Mouse (Mus musculus) inflammation-experienced regulatory T-cells, adult 6 months (primary cell): Measurements from ENCODE around the gene Cisd1. TPM values are rescaled to one million over a fixed set of nuclear protein-coding genes. Genes with fewer than 3 reads are reported as not detected.

Source experiments
- ATAC-seq: one replicate; pipeline ENCODE4 v1.8.0; 2017
- polyA plus RNA-seq, 3 experiments: library from polyadenylated mRNA; unstranded; fragments of 100-300 nt; shearing (Covaris generic); gene quantifications; one replicate each; pipeline ENCODE4 v1.2.1; 2017

Cisd1 gene
- polyA plus RNA-seq, 3 experiments from 2014 or later: 31.9 to 59.6 (median 36.2) TPM

- no peak for ATAC-seq
These were observed 4.0 kb upstream of the Cisd1 start for GRCm38 (mm10) chr10:71348637-71349280.

DNA sequence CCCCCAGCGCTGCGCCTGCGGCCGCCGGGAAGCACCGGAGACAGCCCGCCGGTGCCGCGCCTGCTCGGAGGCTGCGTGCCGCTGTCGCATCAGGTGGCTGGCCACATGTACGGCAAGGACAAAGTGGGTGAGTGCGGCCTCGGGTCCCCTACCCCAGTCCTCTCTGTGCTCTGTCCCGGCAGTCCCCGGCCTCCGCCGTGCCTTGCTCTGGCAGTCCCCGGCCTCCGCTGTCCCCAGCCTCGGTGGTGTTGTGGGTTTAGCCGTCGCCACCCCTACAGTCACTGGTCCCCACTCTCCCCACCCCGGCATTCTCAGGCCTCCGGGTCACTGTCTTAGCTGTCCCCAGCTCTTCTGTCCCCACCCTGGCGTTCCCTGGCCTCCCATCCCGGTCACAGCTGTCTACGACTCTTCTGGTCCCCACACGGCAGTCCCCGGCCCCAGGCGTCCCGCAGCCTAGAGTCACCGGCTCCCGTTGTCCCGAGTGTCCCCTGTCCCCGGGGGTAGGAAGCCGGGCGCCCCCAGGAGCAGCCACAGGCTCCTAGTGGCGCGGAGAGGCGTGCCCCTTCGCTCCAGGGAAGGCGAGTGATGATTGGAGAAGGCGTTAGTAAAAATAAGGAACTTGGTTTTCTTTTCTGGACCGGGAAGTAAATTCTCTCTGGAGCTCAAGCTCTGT is 3.3 kb upstream of the Cisd1 start:
- peak; percentile 3 for ATAC-seq

DNA sequence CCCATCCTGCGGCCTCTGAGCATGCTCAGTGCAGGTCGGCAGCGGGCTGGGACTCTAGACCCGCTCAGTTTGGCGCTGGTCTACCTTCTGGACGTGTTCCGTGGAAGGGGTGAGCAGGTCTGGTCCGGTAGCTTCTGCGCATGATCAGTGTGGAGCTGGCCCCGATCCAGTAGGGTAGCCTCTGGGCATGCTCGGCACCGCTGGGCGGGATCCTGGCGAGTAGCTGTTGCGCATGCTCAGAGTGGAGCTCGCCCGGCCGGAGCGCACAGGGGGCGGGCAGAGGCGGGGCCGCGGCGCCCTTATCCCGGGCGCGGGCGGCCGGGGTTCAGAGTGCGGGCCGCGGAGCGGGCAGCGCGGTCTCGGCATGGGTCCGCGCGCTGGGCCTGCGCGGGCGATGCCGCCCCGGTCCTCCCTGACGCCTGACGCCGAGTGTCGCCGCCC is 2.8 kb upstream of the Cisd1 start, which contains the start of gene Ipmk:
Gene Ipmk (plus strand): TSS at position 255 of the 441 bp plus-strand sequence.
- peak; percentile 62 for ATAC-seq

- ATAC-seq: peak; percentile 70
These were observed 2.2 kb upstream of the Cisd1 start for GRCm38 (mm10) chr10:71346722-71347508.

GRCm38 (mm10) chr10:71346106-71346505 is 1.4 kb upstream of the Cisd1 start:
- no peak for ATAC-seq

DNA sequence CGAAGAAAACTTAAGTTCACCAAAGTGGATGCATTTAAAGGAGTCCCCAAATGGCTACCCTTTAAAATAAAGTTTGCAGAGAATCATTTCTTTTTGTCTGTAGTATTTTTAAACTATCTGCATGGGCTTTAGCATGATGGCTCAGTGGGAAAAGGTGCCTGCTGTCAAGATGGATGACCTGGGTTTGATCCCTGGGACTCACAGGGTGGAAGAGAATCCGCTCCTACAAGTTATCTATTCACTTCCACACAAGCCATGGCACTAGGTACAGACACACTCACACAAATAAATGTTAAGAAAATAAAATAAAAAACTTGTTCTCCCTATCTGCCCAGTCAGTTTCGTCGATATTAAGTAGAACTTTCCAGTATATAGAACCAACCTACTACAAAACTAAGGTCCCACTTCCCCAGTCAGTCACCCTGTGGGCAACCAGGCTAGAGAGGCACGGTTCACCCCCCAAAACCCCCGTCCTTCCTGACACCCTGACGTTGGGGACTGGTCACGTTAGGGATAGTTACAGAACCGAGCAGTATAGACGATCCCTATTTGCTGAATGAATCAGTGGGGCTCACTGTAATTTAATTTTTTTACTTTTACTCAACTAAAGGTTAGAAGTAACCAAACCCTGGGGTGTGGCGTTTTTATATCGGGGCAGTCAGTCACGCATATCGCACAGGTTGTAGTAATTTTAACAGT is 1.0 kb downstream of the Cisd1 start:
- ATAC-seq: no peak

- no peak for ATAC-seq
These were observed 1.6 kb downstream of the Cisd1 start for GRCm38 (mm10) chr10:71343130-71343529.

- no peak for ATAC-seq
These were observed 2.5 kb downstream of the Cisd1 start for GRCm38 (mm10) chr10:71342030-71342805.

DNA sequence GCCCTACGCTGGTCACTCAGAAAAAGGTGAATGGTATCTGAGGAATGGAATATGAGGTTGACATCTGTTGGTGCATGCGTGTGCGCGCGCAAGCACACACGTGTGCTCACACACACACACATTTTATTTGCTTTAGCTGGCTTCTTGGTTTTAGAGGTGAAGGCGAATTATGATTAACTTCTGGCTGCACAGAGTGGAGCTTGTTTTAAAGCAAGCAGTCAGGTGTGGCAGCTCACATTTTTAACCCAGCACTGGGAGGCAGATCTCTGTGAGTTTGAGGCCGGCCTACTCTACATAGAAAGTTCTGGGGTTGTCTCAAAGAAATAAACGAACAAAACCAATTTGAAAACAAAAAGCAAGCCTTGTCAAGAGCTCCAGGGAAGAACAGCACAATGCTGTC is 3.5 kb downstream of the Cisd1 start:
- no peak for ATAC-seq

DNA sequence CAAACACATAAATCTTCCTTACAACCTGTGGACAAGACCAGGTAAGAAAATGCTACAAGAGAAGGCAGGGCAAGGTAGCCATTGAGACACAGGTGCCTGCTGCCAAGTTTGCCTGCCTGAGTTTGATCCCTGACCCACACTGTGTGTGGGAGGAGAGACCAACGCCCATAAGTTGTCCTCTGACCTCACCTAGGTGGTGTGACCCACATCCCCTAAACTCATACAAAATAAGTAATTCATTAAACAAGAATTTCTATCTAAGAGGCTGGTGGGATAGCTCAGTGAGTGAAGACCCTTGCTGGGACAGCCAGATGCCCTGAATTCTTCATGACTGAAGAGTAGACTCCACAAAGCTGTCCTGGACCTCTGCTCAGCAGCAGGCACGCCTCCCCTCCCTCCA is 4.6 kb downstream of the Cisd1 start:
- no peak for ATAC-seq

- ATAC-seq: no peak
These were observed 5.3 kb downstream of the Cisd1 start for GRCm38 (mm10) chr10:71339463-71339862.

- ATAC-seq: no peak
These were observed 6.4 kb downstream of the Cisd1 start for GRCm38 (mm10) chr10:71338156-71338905.

- no peak for ATAC-seq
These were observed 7.0 kb downstream of the Cisd1 start for GRCm38 (mm10) chr10:71337733-71338132.

DNA sequence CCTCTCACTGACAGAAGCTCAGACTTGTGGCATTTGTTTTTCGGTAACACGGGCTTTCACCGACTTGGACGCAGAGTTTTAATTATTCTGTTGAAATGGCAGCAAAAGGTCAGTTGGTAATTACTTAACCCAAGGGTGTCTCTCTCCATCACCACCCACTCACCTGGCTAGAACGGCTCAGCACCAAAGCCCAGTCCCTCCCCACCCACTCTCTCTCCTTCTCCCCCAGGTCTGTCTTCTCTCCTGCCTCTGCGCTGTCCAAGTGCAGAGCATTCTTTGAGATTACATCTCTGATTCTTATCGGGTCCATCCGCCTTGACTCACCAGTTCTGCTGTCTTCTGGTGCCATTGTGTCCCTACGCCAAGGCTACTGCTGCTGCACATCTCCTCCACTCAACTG is 11.9 kb downstream of the Cisd1 start:
- no peak for ATAC-seq

DNA sequence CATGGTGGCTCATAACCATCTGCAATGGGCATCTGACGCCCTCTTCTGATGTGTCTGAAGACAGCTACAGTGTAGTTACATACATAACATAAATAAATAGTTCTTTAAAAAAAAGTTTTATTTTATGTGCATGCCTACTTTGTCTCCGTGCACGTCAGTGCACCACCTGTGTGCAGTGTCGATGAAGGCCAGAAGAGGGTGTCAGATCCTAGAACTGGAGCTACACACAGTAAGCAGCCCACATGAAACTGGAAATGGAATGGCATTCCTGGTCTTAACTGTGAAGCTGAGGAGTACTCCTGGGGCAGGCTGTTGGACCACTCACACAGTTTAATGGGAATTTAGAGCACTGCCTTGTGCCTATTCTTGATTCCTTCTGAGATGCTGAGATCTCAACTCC is 12.4 kb downstream of the Cisd1 start:
- no peak for ATAC-seq

GRCm38 (mm10) chr10:71331908-71332307 is 12.8 kb downstream of the Cisd1 start:
- ATAC-seq: no peak

DNA sequence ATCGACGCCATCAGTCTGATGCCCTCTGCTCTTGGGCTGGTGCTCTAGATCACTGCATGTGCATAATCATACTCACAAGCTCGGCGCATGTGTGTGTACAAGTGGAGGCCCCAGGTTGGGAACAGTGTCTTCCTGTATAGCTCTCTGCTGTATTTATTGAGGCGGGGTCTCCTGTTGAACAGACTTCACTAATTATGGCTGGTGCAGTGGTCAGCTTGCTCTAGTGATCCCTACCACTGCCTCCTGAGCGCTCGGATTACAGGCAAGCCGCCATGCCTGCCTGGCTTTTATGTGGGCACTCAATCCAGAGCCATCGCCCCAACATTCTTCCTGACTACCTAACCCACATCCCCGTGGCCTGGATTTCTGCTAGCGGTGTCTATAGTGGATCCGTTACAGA is 14.7 kb downstream of the Cisd1 start:
- no peak for ATAC-seq

- no peak for ATAC-seq
These were observed 15.5 kb downstream of the Cisd1 start for GRCm38 (mm10) chr10:71329295-71329694.

GRCm38 (mm10) chr10:71328870-71329269 is 15.9 kb downstream of the Cisd1 start:
- ATAC-seq: no peak

DNA sequence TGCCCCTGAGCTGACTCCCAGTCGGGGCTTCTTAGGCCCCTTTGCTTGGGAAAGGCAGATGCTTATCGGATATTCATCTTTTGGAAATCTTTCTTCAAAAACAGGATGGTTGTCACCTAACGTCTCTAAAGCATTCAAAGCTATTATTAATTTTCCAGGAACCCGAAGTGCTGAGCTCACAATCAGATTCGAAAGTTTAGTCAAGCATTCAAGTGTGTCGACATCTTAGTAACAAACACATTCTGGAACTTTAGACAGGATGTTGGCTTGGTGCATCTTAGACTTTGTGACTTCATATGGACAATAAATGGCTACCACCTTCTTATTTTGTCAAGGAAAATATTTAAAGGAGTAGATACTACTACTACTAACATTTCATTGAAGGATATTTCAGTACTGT is 16.4 kb downstream of the Cisd1 start:
- no peak for ATAC-seq

DNA sequence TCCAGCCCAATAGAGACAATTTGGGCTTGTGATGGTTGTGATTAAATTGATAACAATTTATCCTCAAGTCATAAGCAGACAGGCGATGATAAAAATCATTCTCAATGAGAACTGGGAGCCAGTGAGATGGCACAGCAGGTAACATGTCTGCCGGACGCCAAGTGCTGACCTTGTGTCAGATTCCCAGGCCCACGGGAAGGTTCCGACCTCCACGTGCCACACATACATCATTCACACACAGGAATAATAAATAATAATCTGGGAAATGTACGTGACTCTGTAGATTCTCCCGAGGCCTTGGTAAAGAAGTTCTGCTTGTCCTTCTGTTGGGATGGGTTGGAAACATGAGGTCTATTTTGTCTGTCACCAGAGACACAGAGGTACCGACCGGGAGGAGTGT is 17.4 kb downstream of the Cisd1 start:
- ATAC-seq: no peak
